Mouse (Mus musculus) brain, adult 2 months (tissue): ENCODE measurements around the gene Nsun4.
A peak's percentile ranks its signal among the peaks of the same experiment; 100 is the strongest.

Experiments used
- DNase-seq: peaks from one replicate; pipeline ENCODE4 v3.0.0; 2011; ENCODE audit warnings: low read depth, low spot score

Nsun4 gene

DNA sequence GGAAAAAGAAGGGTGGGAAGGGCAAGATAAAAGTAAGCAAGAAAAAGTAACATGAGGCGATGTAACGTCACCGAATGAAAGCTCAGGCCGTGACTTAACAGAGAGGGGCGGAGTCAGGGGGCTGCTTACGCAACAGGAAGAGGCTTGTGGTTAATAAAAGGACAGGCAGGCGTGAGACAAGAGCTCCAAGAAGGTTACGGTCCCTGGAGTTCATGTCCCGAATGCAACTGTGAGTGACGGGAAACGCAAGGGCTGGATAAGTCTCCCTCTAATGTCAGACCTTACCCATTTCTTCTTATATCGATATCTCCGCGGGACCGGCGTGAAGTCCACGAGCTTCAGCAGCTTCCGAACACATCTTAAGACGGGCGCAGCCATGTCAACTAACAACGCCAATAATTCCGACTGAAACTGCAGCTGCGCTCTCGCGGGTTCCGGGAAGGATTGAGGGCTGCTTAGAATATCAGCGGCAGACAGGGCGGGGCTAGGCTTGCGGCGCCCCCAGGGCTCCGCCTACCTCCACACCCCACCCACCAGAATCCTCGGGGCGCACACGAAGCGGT lies at the start of gene Nsun4:
TSS of gene Nsun4 (minus strand) at position 478 of the 563 bp plus-strand sequence.
- peak; percentile 98 for DNase-seq

DNA sequence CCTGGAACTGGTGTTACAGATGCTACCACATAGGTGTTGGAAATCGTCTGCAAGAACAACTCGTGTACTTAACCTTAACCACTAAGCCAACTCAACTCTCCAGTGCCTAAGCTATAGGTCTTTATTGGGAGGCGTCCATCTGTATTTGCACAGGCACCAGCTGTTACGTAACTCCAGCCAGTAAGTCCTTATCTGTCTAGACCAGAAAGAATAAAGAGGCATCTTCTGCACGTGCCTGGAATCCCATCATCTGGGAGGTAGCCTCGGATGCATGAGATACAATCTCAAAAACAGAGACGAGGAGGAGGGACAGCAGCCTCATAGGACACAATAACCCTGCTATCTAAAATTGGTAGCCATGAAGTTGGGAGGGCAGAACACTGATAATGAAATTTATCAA lies 47.3 kb upstream of the Nsun4 start:
- DNase-seq: no peak

DNA sequence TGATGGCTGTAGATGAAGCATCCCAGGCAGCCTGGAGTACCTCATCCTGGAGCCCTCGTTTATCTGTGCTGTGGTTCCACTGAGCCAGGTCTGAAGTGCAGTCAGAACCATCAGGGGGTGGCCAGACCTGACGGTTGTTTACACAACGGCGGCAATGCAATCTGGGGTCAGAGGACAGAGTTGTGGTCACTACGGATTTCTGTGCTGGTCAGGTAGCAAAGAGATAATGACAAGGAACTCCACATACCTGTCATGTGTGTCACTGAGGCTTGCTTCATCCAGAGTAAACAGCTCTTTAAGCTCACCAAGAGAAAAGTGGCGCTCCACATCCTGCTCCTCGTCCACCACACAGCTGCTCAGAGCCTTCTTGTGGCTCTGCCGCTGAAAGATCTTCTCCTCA lies 43.5 kb upstream of the Nsun4 start:
- DNase-seq: no peak

DNA sequence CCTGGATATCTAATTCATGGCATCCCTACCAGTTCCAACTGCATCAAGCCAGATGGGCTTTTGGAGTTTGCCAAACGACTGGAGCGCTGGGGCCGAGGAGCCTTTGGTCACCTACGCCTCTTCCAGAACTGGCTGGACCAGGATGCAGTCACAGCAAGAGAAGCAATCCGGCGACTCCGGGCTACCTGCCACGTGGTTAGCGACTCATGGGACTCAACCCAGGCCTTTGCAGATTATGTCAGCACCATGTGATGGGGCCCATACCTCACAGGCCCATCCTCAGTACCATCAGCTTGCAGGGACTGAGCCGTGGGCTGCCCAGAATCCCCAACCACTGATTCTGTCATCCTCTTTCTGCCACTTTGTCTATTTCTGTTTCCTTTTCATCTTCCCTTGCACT lies 42.6 kb upstream of the Nsun4 start:
- DNase-seq: no peak

DNA sequence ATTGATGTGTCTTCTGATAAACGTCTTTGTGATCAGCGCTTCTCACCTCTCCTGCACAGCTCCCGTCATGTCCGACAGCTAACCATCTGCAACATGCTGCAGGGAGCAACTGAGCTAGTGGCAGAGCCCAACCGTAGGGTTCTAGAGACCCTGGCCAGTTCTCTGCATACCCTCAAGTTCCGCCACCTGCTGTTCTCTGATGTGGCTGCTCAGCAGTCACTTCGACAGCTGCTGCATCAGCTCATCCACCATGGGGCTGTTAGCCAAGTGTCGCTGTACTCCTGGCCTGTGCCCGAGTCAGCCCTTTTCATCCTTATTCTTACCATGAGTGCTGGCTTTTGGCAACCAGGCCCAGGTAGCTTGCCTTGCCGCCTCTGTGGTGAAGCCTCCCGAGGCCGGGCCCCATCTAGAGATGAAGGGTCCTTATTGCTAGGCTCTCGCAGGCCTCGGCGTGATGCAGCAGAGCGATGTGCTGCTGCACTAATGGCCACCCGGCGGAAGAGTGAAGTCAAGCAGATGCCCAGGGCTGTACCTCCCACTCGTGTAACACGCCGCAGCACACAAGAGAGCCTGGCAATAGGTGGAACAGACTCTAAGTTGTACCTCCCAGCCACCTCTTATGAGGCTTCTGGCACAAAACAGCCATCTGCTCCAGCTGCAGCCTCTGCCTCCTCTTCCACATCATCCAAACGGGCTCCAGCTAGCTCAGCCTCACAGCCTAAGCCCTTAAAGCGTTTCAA lies 35.0 kb upstream of the Nsun4 start:
- DNase-seq: peak; percentile 64

DNA sequence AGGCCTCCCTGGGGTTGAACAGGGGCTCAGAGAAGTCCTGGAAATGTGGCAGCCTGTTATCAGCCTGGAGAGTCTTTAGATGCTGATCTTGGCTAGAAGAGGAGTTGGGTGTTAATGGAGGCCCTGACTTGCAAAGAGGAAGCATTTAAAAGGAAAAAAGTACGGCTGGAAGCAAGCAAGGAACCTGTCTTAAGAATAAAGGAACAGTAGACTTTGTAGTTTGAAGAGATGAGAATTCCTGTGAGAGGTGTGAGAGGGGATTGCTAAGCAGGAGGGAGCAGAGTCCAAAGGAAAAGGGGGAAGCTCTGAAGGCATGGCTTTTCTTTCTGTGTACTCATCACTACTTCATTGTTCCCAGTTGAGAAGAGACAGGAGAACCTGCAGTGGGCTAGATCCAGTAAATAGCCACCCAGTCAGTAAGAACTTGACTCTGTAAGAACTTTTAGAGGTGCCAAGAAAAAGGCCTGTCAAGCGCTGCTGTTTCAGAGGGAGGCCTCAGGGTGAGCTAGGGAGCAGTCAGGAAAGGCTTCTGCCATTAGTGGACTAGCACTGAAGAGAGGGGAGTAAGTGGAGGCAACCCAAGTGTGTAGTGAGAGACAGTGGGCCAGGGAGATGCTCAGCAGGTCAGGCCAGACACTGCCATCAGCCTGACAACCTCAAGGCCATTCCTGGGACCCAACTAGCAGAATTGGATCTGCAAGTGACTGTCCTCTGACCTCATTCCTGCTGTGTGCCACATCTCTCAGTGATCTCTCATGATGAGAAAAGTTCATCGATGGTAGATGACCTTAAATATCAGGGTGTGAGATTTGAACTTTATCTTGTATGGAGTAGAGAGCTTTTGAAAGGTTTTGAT lies 23.8 kb upstream of the Nsun4 start:
- DNase-seq: no peak

DNA sequence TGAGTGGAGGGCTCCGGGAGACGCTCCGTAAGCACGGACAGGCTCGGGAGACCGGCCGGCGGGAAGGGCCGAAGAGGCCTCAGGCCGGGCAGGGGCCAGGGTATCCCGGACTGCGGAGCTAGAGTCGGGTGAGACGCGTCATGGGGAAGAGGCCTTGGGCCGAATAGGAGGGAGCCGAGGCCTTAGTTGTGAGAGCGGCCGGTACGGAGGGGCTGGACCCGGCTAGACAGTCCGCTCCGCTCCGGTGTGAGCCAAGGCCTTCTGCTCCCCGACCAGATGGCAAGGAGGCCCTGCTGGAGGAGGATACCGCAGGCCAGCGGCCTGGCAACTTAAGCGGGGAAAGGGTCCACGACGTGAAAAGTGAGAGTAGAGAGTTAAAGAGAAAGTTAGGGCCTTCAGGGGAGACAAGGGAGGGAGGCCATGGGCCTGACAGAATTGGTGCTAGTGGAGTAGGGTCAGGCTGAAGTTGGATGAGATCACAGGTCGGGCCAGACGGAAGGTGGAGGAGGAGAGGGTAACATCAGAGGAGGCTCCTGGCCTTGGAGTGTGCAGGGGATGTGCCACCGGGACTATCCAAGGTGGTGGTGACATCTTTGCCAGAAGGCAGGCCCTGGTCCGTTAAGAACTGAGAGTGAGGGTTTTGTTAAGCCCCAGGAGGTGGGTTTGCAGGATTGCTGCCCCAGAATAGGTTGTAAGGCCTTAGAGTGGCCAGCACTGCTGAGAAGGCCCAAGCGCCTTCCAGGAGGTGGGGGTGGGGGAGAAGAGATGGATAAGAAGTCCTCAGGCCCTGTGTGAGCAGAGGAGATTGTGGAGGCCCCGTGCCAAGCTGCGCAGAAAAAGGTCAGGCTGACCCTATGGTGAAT lies 22.9 kb upstream of the Nsun4 start:
- DNase-seq: peak; percentile 62

DNA sequence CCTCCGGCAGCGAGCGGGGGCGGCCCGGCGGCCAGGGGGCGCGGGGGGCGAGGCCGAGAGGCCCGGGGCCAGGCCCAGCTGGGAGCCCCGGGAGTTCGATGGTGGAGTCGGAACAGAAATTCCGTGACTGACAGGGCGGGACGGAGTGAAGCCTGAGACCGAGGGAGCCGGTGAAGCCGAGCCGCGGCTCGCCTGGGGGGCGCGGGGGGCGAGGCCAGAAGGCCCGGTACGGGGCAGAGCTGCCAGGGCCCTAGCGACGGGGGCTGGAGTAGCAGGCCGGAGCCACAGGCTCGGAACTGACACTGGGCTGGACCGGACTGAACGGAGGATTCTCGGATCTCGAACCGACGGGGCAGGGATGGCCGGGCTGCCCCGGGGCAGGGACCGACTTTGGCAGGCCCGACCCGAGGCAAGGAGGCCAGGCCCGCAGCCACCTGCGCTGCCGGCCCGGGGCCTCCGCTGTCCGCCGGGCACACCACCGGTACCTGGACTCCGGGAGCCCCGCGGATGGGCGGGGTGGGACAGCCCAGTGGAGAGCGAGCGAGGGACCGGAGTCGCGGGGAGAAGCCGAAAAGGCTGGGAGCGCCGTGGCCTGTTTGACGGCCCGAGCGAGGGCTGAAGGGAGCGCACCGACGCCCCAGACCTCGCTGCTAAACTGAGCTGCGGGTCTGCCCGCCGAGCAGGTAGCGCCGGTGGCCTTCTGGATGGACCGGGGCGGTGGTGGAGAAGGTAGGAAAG lies 22.1 kb upstream of the Nsun4 start:
- peak; percentile 65 for DNase-seq

DNA sequence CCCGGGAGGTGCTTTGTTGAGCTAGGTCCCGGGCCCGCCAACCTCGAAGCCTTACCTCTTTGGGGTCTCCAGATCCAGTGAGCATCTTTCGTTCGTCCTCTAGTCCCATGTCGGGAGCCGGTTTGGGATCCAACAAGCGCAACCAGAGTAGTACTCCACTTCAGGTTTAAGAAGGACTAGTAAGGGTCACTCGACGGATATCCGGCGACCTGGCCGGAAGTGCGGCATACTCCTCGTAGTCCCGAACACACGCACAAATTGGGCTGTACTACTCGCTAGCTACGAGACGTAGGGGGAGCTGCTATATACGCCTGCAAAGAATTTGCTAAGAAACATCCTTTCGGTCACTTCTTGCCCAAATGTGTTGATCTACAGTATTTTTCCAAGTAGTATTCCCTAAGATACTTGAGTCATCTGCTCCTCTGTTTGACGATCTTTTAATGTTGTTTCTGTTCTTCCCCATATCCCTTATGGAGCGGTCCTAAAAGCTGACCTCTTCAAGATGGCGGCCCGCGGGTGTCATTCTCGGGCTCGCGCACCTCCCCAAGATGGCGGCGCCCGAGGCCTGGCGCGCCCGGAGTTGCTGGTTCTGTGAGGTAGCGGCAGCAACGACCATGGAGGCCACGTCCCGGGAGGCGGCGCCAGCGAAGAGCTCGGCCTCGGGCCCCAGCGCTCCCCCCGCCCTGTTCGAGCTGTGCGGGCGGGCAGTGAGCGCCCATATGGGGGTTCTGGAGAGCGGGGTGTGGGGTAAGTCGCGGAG lies 21.4 kb upstream of the Nsun4 start, which contains the start of the genes Uqcrh and Lrrc41:
TSS of gene Uqcrh (minus strand) at position 211 of the 760 bp plus-strand sequence.
TSS of gene Lrrc41 (plus strand) at position 409 of the 760 bp plus-strand sequence.
- DNase-seq: peak; percentile 99

DNA sequence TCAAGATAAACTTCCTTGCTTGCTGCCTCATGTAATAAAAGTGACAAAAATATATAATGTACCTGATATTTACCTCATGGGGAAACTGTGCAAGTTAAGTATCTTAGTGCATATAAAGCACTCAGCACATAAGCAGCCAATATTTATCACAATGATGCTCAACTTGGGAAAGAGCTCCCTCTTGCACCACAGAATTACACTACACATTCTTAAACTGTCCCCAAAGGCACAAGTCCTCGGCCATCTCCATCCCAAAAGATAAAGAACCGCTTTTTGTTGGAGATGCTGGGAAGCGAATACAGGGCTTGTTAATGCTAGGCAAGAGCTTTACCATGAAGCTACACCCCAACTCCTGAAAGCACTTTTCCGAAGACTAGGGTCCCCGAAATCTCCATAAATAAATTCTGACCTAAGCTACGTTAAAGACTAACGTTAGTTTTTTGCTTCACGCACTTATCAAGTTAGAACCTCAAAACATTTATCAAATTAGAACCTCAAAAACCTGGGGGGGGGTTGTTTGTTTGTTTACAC lies 20.5 kb upstream of the Nsun4 start:
- peak; percentile 74 for DNase-seq

DNA sequence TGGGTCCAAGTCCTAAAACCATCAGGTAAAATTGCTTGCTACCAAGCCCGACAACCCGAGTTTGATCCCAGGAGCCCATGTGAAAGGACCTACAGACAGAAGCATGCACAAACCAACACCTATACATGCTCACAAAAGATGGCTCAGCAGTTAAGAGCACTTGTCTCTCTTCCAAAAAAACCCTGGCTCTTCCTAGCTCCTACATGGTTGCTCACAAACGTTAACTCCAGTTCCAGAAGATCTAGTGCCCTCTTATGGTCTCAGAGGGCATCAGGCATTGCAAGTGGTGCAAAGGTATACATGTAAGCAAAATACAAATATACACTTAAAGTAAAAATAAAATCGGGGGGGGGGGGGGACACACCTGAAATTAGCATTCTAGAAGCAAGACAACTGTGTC lies 19.5 kb upstream of the Nsun4 start:
- peak; percentile 74 for DNase-seq

DNA sequence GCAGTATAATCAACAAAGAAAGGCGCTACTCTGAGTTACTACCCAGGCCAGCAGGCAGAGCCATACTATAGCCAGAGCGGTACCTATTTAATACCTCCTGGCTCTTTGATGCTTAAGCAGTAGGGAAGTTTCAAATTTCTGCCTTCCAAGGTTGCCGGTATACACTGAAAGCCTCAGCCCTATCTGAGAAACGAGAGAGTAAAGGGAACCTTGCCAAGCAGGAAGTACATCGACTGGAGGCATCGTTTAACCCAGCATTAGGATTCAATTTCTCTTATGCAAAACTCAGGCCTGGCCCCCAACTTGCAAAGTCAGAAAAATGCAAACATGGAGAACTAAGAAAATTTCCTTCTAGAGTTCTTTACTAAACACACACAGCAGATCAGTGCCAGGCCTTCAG lies 16.4 kb upstream of the Nsun4 start:
- no peak for DNase-seq

DNA sequence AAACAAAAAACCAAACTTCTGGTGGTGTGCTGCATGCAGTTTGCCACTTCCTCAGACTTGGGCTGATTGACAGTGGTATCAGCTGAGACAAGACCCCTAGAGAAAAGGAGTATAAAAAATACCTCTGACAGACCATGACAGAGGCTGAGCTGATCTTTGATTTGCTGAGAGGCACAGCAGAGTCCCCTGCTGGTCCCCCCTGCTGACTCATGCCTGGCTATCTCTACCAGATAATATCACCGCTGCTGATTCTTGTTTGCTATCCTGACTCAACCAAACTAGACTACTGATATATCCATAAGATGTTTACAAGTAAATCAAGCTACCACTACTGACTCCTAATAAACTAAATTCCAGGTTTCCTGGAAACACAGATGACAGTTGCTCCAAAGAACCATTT lies 10.2 kb upstream of the Nsun4 start:
- DNase-seq: no peak

DNA sequence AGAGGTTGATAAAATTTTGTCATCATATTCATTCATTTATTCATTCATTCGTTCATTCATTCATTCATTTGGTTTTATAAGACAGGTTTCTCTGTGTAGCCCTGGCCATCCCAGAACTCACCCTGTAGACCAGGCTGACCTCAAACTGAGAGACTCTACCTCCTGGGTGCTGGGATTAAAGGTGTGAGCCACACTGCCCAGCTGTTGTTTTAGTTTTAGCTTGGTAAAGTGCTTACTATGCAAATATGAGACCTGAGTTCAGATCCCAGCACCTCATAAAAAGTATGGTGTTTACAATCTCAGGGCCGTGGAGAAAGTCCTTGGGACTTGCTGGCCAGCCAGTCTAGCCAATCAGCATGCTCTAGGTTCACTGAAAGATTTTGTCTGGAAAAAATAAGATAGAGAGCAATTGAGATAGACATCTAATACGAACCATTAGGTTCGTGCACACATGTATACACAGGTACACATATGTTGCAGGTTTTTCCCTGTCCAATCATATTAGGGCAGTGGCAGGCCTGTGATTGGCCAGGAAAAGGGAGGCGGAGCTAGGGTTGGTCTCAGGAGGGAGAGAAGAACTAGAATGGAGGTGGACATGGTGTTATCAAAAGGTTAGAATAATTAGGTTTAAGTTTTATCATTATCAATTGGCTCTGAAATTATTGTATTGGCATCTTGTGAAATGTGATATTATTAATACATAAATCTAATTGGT lies 5.5 kb upstream of the Nsun4 start:
- no peak for DNase-seq

DNA sequence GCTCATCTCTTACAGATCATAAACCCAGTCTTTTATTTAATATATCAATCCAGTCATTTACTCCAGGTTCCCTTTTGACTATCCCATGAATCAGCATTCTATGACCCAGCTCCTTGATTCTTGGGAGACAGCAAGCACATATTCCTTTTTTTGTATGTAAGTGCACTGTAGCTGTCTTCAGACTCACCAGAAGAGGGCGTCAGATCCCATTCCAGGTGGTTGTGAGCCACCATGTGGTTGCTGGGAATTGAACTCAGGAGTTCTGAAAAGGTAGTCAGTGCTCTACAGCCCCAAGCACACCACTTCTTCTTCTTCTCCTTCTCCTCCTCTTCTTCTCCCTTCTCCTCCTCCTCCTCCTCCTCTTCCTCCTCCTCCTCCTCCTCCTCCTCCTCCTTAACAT lies 3.9 kb upstream of the Nsun4 start:
- no peak for DNase-seq

DNA sequence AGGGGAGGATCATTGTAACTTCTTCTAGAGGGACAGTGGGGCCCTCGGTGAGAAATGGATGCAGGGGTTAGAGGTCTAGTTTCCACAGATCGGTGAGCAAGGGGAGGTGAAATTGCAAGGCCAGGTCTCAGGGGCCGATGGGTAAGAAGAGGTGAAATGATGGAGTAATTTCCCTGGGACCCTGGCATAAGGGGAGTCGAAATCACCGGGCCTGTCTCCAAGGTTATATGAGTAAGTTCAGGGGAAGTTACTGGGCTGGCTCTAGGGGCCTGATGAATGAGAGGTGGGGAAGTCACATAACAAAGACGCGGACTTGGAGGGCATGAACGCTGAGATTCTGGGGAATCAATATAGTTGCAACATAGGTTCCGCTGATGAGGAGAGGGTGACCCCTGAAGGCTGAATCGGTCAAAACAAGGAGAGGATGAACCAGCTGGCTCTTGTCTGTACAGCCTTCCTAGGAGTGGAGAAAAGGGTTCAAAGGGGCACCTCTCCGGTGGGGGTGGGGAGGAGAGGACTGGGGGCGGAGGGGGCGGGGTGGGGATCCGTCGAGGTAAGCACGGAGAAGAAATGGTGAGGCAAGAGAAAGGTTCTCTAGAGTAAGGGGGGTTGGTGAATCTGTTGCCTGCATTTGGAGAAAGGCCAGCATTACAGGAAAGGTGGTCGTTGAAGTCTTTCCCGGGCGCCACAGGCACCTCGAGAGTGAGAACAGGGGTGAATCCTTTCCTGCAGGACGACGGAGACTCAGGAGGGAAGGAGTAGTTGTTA lies 966 bp downstream of the Nsun4 start:
- DNase-seq: peak; percentile 58

DNA sequence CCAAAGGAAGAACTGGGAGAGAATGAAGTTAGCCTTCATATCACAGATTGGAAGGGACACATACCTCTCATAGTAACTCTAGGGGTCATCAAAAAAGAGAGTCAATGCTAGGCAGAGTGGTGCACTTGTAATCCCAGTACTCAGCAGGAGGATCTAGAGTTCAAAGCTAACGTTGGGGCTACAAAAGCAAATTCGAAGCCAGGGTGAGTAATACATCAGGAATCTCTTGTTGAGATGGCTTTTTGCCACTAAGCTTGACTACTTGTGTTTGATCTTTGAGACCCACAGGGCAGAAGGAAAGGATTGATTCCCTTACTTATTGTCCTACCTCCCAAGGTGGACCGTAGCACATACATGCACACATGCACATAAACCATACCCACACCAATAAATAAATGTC lies 4.5 kb downstream of the Nsun4 start:
- no peak for DNase-seq

DNA sequence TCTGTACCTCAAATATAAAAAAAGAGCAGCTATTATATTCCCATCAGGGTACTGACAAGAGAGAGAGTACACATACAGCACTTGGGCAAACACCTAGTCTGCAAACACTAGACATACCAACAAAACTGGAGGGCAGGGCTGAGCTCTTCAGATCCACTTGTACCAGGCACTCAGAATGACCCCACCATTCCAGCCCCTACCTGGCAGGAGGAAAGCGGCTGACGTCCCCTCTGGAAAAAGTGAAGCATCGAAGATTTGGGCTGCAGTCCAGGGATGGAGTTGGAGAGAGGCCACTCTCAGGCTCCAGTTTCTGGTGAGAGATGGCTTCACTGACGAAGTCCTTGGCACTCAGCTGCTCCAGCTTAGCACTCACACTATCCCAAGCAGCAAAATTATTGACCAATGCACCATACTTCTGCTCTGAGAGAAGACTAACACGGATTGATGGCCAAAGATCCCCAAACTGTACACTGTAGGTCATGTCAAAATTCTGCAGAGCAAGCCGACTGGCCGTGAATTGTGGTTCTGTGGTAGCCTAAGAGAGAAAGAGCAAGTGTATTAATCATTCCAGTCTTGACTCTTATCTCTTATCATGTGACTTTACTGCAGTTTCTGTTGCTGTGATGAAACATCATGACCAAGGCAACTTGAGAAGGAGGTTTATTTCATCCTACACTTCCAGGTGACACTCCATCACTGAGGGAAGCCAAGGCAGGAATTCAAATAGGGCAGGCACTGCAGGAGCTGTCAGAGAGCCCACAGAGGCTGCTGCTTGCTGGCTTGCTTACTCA lies 5.4 kb downstream of the Nsun4 start:
- no peak for DNase-seq
